Mouse (Mus musculus): ENCODE measurements around the gene Dtnb.
"Not testable (repeated sequence)": the region's sequence is repeated elsewhere in the genome, so short reads cannot be mapped to it uniquely, and the experiment has no call there.

The Dtnb gene

DNA sequence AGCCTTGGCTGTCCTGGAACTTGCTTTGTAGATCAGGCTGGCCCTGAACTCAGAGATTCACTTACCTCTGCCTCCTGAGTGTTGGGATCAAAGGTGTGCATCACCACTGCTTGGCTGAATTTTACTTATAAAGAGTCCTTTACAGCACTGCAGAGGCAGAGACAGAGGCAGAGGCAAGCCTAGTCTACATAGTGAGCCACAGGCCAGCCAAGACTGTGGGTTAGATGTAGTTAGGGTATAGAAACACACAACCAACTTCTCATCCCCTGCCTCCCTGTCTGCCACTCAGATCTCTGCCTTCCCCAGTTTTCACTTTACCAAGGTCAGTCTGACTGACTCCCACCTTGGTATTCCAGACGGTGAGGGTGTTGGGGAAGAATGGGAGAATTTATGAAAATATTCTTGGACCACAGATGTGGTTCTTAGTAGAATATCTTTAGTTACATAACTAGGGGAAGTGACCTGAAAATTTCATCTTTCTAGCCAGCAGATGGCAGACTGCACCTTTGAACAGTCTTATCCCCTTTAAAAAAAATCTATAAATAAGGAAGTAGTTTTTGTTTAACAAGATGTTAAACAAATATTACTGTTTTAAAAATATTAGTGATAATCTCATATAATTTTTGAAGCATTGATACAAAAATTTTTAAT is 88.9 kb downstream of the Dtnb start:
- DNase-seq (ENCODE audit: low read depth) = peak; percentile 78

DNA sequence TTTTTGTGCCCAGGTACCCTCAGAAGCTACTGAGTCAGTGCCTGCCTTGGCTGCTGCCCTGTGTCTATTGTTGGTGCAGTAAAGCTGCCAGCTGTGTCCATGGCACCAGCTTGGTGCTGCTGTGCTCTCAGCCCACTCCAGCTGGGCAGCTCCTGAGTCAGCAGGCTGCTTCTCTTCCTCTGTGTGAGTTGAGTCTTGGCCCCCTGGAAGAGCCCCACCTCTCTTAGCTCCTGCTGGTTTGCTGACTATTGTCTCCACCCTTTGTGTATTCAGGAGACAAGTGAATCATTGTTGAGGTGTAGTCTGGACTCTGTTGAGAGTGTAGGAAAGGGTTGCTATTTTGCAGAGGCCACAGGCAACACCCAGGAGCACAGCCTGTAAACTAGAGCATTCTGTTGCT is 90.5 kb downstream of the Dtnb start:
- DNase-seq (ENCODE audit: low read depth) = peak; percentile 38

DNA sequence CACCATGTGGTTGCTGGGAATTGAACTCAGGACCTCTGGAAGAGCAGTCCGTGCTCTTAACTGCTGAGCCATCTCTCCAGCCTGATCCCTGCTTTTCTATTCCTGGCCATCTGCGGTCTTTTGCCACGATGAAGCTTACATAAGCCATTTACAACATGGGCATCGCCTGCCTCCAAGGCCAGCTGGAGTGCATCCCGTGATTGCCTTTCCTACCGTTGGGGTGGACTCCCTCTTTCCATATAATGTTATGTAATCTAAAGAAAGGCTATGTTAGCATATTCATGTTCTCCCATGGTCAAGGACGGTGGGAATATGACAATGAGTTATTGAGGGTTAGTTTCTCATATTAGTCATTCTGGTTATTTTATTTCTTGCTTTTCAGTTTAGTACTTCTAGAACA is 91.2 kb downstream of the Dtnb start:
- no peak for DNase-seq (ENCODE audit: low read depth)

DNA sequence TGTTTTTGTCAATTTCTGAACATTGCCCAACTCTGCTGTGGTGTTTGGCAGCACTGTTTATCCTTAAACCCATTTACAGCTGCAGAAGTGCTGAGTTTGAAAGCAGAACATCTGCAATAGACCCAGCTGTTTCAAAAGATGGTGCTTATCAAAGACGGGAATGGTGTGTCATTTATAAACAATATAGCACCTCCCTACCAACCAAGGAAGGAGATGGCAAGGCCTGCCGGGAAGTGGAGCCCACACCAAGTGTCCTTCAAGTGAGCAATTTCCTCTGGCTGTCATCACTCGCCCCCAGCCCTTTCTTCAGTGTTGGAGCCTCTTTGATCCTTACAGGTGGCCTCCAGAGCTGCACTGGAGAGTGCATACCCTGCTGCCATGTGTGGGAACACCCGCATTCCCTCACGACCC is 97.8 kb downstream of the Dtnb start:
- no peak for DNase-seq (ENCODE audit: low read depth)

DNA sequence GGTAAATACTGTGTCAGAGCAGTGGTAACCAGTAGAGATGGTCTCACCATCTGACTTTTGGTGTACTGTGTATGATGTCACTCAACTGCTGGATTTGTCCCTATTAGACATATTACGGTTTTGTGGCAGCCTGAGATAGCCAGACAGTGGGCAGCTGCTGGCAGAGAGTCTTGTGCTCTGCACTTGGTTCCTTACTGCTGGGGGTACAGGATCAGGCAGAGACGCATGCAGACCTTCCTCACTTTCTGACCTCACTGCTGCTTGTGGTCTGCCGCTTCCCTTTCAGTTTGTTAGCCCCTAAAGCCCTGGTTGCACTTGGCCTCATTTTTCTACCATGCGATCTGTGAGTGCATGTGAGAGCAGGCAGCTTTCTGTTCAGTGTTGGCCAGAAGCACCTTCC is 98.9 kb downstream of the Dtnb start:
- DNase-seq (ENCODE audit: low read depth) = no peak

DNA sequence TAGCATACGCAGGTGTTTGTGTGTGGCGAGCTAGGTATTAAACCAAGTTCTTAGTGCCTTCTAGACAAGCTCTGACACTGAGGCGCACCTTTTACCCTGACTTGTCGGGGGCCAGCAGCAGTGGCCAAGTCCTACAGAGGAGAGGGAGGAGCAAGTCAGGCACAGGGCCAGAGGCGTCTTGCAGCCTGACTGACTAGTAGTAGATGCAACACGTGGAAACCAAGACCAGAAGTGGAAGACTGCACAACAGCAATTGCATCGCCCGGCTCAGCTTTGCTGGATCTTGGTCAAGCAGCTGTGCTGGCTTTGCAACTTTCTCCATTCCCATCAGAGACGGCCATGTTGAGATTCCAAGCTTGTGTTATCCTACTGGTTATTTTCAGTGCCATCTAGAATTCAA is 100.6 kb downstream of the Dtnb start:
- peak; percentile 33 for DNase-seq (ENCODE audit: low read depth)

DNA sequence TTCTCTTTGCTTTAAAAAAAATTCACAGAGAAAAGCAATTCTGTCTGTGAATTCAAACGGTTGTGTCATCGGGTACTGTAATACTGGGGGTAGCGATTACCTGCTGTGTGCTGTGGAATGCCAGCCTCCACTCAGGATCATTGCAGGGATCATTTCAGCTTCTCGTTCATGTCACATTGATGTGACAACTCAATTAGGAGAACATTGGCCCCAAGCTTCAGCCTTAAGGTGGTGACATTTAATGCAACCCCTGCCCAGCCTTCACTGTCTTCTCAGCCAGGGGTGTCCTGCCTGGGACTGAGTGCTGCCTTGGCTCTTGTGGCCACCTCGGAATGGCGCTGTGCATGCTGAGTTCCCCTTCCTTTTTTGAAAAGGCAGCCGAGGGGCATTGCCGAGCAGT is 101.7 kb downstream of the Dtnb start:
- no peak for DNase-seq (ENCODE audit: low read depth)

DNA sequence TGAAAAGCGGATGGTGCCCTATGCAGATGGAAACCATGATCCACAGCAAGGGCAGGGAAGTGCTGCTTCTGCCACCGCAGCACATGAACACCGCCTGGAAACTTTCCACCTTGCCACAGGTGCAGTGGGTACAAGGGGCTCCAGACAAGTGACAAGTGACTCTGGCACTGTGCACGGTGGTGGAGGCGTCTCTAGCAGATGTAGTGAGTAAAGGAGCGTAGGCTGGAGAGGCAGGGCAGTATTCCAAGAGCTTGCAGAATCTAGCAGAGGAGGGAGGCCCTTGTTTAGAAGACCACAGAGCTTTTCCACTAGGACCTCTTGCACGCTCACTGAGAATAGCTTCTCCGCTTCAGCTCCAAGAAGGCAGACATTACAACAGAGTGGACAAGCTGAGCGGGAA is 102.7 kb downstream of the Dtnb start:
- no peak for DNase-seq (ENCODE audit: low read depth)

DNA sequence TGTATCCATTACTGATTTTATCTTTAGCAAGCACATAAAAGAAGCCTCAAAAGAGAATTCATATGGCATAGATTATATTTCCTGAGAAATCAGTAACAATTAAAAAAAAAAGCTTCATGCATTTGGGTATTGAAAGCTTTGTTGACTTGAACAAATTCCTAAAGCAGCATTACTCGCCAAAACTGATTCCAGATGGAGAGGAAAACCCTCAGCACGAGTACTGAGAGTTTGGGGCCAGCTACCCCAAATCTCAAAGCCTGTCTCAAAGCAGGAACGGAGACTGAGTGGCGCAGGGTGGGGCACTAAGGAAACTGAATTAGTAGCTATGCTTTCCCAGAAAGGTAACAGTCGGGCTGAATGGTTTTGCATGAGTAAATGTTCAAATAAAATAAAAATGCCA is 108.5 kb downstream of the Dtnb start:
- no peak for DNase-seq (ENCODE audit: low read depth)

DNA sequence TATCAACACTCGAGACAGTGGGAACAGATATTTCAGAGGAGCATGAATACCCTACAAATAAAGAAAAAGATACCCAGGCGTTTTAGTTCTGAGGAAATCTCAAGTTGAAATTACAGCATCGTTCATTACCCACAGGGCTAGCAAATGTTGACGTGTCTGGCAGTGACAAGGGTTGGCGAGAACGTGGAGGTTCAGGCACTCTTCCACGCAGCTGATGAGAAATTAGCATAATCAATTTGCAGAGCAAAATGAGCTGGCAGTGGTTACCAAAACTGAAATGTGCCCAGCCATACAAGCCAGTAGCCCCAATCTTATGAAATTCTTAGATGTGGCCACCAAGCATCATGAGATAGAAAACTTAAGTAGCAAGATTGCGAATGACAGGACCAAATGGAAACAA is 110.9 kb downstream of the Dtnb start:
- DNase-seq (ENCODE audit: low read depth) = no peak

DNA sequence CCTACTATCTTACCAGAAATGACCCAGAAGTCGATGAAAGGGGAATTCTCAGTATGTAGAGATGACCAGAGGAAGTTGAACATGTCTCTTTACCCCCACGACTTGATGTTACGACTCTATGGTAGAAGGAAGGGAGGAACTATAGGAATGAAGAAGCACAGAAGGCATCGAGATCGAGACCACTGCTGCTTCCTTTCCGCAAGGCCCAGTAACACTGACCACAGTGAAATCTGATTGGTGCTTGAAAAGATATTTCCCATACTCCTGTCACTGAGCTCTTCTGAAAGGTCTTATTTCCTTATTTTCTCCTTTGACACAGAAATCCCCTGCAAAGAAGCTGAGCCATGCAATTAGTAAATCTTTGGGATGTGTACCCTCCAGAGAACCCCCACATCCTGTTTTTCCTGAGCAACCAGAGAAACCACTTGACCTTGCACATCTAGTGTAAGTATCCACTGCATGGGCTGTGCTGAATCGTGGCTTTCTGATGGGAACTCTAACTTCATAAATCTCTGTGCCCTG is 114.3 kb downstream of the Dtnb start:
- DNase-seq (ENCODE audit: low read depth) = no peak

DNA sequence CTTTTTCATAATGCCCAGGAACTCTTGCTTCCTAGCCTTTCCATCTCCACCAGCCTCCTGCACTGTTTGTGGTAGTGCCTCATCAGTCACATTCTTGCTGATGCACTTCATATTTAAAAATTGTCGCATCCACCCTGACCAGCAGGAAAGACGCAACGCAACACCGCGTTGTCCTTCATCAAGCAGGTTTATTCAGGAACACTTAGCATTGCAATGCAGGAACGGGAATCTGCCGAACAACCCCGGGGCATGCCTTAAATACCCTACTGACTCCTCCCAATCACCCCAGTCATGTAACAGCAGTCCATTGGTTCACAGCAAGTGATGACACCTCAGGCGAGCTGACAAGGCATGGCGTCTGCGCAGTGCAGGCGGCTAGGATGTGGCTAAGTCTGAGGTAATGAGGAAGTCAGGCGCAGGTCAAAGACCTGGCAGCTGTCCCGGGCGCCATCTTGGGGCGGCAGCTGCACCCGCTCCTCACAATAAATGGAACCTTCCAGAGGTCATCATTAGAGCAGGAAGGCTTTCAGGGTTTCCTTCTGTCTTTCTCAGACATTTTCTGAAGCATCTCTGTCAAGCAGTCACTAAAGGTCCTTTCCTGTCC is 118.8 kb downstream of the Dtnb start:
- DNase-seq (ENCODE audit: low read depth) = not testable (repeated sequence)

DNA sequence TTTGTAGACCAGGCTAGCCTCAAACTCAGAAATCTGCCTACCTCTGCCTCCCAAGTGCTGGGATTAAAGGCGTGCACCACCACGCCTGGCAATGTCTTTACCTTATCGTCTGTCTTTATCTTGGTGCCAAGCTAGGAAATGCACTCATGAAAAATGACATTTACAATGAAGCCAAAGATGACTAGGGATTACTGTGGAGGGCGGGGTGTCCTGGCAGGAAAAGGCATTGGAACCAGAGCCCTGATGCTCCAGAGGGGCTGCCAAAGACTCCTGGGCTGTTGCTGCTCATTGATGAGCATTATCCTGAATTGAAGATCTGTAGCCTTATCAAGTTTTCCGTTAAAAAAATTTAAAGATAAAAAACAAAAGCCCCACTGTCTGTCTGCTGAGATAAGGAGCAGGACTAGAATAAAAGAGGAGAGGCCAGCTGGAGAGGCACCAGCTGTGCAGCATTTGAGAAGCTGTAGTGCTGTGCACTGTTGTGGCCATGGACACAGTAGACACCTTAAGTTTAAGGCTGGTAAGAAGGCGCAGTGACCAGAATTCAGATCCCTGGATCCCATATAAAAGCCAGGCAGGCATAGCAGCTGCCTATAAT is 120.7 kb downstream of the Dtnb start:
- no peak for DNase-seq (ENCODE audit: low read depth)

DNA sequence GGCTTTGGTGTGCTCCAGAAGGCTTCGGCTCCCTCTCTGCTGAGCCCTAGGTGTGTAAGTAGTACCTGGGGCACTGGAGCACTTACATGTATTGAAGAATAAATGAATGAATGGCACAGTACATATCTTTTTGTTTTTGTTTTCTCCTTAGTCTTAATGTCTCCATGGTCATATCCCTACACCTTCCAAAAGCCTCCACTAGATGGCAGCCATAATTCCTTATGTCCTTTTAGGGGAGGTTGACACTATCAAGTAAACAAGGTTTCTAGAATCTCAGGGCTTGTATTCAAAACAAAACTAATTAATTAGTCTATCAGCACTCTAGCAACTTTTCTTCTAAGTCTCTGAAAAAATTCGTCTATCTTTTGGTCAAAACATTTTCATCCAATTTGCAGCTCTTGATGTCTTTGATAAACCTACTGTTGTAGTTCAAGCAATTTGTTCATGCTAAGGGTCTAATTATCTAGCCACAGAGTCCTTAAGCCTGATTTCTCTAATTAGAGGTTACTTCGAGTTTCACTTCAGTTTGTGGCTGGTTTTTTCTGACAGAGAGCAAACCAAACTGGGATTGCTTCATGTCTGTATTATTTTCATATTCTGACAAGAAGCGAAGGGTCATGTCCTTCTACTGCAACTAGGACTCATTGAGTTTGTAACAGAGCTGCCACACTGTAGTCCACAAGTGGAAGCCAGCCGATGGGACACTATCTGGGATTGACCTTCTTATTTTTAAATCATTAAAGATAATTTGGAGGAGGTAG is 123.7 kb downstream of the Dtnb start:
- DNase-seq (ENCODE audit: low read depth) = peak; percentile 82

DNA sequence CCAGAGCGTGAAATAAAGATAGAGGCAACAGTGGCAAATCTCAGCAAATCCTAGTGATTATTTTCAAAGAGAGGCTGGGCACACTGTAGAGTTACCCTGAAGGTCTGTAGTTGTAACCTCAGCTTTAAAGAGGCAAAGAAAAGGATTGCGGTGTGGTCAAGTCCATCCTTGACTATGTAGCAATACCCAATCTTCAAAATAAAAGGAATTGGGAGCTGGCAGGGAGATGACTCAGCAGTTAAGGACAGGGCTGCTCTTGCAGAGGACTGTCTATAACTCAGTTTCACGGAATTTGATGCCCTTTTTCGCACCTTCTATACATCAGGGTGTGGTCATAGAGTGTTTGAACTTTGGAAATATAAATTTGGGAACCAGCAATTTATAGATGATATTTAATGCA is 128.3 kb downstream of the Dtnb start:
- peak; percentile 16 for DNase-seq (ENCODE audit: low read depth)

DNA sequence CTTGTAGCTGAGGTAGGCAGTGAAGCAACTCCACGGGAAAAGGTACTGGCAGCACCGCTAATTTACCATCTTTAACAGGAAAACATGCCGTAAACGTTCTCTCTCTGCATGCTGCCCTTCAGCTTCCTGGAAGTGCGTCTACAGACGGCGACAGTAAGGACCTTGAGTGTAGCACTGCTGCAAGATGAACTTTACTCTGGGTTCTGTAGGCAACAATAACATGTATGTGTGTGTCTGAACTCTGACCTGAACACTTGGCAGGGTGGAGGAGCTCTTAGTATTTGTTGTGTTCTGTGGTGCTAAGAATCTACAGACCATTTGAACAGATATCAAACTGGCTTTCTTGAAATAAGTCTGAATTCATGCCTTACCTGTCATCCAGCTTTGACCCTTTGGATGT is 130.7 kb downstream of the Dtnb start:
- no peak for DNase-seq (ENCODE audit: low read depth)

DNA sequence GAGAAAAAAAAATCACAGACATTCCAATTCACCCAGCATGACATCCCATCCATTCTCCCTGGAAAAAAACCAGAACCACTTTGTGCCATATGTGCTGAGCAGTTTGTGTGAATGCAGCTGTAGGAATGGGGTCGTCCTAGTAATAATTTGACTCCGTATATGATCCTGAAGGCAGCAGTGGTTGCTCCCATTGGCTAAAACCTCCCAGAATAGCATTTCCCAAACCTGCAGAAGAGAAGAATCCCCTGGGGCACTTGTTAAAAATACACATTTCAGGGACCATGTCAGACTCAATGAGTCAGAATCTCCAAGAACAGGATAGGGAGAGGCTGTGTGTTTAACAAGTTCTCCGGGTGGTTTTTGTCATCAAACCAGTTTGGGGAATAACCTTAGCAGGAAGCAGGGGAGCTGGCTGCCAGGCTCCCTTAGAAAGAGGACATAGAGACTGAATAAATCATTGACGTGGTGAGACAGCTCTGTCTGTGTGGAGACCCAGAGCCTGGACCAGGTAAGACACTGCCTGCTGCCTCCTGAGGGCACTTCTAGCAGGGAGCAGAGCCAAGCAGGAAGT is 147.1 kb downstream of the Dtnb start:
- peak; percentile 71 for DNase-seq (ENCODE audit: low read depth)

DNA sequence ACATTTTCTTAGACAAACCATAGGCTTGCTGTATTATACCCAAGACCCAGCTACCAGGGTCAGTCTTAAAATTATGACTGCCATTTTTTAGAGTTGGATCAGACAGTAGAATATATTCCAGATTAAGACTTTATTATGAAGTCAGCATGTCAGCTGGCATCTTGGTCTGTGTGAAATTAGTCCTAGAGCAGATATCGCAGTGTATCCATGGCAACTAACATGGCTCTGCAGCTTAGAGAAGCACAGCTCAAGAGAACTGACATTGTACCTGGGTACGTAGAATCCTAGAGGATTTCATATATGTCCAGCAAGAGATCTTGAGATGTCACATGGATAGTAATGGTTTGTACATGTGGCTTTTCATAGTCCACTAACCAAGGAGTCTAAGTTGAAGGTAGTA is 148.3 kb downstream of the Dtnb start:
- DNase-seq (ENCODE audit: low read depth) = no peak

DNA sequence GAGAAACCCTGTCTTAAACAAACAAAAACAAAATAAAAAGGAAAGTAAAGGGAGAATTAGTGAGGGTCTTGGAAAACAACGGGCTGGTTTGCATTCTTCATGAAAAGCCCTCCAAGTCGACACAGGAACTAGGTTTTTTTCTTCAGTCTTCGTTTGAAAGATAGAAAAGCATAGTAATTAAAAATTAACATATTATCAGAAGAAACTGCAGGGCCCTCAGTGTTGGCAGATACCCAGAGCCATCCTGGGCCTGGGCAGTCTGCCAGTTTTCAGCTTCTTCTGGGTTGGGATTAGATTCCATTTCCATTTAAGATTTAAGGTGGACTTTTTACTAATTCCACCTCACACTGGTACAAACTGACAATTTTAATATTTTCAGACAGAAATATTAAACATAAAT is 151.6 kb downstream of the Dtnb start:
- DNase-seq (ENCODE audit: low read depth) = peak; percentile 42

DNA sequence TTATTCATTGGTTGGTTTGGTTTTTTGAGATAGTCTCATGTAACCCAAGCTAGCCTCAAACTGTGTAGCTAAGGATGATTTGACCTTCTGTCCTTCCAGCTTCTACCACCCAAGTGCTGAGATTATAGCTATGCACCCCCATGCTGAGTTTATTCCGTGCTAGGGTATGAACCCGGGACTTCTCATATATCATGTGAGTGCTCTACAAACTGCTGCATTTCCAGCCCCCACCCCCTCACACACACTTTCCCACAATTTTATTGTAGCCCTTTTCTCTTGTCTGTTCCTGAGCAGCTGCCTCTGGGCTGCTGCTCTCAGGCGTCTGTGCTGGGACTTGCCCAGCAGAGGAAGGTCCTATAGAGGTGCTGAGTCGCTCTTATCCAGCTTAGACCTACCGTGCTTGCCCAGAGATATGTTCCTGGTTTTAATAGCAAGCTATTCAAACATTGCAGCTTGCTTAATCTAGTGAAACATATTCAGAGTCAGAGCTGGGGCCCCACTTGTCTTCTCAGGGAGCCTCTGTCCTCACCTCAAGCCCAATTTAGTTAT is 152.7 kb downstream of the Dtnb start:
- peak; percentile 23 for DNase-seq (ENCODE audit: low read depth)

DNA sequence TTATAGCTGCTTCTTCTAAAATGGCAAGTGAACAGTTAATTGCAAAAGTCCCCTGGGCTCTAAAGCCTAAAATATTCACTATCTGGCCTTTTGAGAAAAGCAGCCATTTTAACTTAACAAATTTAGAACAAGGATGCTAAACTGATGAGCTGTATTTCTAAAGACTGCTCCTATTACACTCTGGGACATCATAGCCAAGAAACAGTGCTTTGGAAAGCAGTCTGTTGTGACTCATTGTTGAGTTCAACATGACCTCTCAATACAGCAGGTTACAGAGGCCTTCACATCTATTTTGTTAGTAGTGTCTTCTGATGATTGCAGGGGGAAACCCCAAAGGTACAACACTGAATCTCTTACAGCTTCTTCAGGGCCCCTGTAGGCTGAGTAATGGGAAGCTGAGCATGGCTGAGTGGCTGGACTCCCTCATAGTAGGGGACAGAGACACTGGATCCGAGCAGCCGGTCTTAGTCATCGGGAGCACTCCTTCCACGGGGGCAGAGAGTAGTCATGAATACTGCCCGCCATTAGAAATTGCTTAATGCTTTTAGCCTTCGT is 157.4 kb downstream of the Dtnb start:
- peak; percentile 80 for DNase-seq (ENCODE audit: low read depth)
